Mouse (Mus musculus) adrenal gland, postnatal 25 days (tissue): Measurements from ENCODE around the gene Zdhhc4. TPM values are rescaled to one million over a fixed set of nuclear protein-coding genes. Genes with fewer than 3 reads are reported as not detected.

Source experiments
- DNase-seq: peaks from one replicate; pipeline ENCODE4 v3.0.0; 2021; ENCODE audit warnings: mixed read lengths
- total RNA-seq: library from RNA; stranded (reverse); gene quantifications from 2 replicates; pipeline ENCODE4 v1.2.3, GENCODE M21; 2021

The Zdhhc4 gene
- total RNA-seq, 1 experiment from 2014 or later: 66.5 TPM

- DNase-seq: no peak
Measured at GRCm38 (mm10) chr5:143272540-143273330, 56.3 kb downstream of the Zdhhc4 start.

GRCm38 (mm10) chr5:143272108-143272507 lies 56.9 kb downstream of the Zdhhc4 start:
- no peak for DNase-seq

DNA sequence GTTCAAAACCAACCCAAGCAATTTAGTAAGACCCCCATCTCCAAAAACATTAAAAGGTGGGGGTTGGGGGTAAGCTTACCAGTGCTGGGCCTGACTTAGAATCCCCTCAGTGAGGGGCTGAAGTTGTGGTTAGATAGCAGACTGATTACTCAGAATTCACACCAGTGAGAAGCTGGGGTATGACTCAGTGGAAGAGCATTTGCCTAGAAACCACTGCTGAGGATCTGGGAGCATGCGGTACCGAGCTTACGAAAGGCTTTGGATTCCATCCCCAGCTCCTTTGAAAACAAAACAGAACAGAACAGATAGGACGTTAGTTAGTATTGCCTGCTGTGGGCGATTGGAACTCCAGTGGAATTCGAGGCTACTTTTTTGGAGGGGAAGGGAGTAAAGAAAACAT lies 57.4 kb downstream of the Zdhhc4 start:
- no peak for DNase-seq

DNA sequence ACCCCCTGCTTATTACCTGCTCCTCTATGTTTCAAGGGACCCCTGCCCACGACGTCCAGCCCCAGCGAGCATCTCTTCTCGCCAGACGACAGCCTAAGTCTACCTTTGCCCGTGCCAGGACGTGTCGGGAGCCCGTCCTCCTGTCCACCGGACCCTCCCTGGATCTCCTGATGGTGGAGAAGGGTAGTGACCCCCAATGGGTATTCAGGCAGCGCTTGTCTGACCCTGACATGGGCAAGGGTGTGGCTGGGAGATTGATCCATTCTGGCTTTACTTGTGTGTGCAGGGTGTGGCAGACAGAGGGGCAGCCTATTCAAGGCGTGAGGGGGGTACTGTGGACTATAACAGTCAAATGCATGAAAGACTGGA lies 58.9 kb downstream of the Zdhhc4 start:
- no peak for DNase-seq

DNA sequence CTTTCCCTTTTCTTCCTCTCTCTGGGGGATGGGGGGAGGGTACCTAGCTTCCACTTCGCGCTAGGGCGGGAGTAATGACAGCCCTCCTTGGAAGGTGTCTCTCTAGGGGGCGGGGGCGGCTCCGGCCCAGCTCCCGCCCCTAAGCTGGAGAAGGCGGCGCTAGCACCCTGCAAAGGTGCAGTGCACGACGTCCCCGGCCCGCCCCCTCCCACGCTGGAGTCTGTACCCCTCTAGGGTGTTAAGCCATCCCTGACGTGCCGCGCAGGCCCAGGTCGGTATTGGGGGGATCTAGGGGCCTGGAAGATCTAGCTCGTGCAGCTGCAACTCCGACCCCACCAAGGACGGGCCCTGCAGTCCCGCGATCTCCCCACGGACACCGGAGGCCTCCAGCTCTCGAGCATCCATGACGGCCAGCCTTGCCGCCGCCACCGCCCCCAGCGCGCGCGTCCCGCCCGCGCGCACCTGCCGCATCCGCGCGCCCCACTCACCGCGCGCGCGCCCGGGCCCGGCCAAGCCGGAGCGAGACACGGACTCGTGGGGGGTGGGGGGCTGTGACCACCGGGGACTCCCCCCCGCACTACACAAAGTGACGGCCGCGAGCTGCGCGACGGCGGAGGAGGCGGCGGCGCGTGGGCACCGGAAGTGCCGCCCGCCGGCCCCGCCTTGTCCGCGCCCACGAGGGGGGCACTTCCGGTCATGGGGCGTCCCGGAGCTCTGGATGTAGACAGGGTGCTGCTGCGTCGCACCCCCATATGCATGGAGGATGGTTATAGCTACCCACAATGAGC lies 59.5 kb downstream of the Zdhhc4 start, which contains the start of gene Zfp316:
Zfp316 (minus strand) TSS at position 660 of the 788 bp plus-strand sequence.
- peak; percentile 79 for DNase-seq

- DNase-seq: no peak
Measured at GRCm38 (mm10) chr5:143268985-143269362, 60.1 kb downstream of the Zdhhc4 start.

GRCm38 (mm10) chr5:143266794-143267193 lies 62.3 kb downstream of the Zdhhc4 start:
- no peak for DNase-seq

Other genes with a start within 250 kb of the Zdhhc4 start
- 58.8 and 65.2 TPM in 2 replicates for gene Rnf216, start 216.3 kb downstream of the Zdhhc4 start, total RNA-seq
- 0.15 TPM in 1 of 2 replicates, not detected in the other for gene Olfr718-ps1, start 181.7 kb downstream of the Zdhhc4 start, total RNA-seq
- gene Rbak, start 148.5 kb downstream of the Zdhhc4 start, total RNA-seq: 17.3 and 18.5 TPM in 2 replicates
- gene Spdye4b, start 148.2 kb downstream of the Zdhhc4 start, total RNA-seq: not detected in 2 replicates
- gene Spdye4a, start 102.4 kb downstream of the Zdhhc4 start, total RNA-seq: not detected in 2 replicates
- gene Zfp12, start 94.1 kb downstream of the Zdhhc4 start, total RNA-seq: 22.3 and 22.9 TPM in 2 replicates
- gene Zfp316, start 59.2 kb downstream of the Zdhhc4 start, total RNA-seq: 7.4 and 11.6 TPM in 2 replicates
- 0.24 and 0.29 TPM in 2 replicates for gene Zfp853, start 35.6 kb downstream of the Zdhhc4 start, total RNA-seq
- gene E130309D02Rik, start 13.9 kb downstream of the Zdhhc4 start, total RNA-seq: 36.5 and 39.8 TPM in 2 replicates
- 0.73 and 0.95 TPM in 2 replicates for gene Grid2ip, start 28.1 kb upstream of the Zdhhc4 start, total RNA-seq
- 91.4 and 91.9 TPM in 2 replicates for gene Kdelr2, start 74.6 kb upstream of the Zdhhc4 start, total RNA-seq
- 18.7 and 21.9 TPM in 2 replicates for gene Daglb, start 135.3 kb upstream of the Zdhhc4 start, total RNA-seq
- gene Rac1, start 198.8 kb upstream of the Zdhhc4 start, total RNA-seq: 358 and 372 TPM in 2 replicates